Mouse (Mus musculus) kidney, postnatal 36 days (tissue): ENCODE measurements around the gene Clba1.

Experiments used
- DNase-seq, 2 experiments: peaks; one replicate each; pipeline ENCODE4 v3.0.0; 2021 to 2022; ENCODE audit warnings: mixed read lengths in 2 of 2

The Clba1 gene

GRCm38 (mm10) chr12:112851116-112851515, 42.4 kb downstream of the Clba1 start:
- no peak for DNase-seq

GRCm38 (mm10) chr12:112853050-112853729, 44.5 kb downstream of the Clba1 start:
- DNase-seq, result no peak

- DNase-seq, result no peak
Measured at GRCm38 (mm10) chr12:112854610-112855333, 46.0 kb downstream of the Clba1 start.

DNA sequence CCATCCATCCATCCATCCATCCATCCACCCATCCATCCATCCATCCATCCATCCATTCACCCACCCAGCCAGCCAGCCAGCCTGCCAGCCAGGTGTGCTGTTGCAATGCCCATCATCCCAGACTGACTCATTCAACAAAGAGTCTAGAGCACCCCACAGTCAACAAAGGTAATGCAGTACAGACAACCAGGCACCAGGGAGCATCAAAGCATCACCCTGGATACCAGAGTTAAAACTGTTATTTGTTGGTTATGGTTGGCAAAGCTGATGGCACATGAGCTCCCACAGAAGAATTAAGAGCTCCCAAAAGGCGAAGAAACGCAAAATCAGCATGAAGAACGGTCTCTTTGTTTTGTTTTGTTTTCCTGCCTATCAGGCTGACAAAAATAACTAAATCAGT, 47.6 kb downstream of the Clba1 start:
- no peak for DNase-seq

- DNase-seq, result no peak
Measured at GRCm38 (mm10) chr12:112857021-112857925, 48.5 kb downstream of the Clba1 start.

DNA sequence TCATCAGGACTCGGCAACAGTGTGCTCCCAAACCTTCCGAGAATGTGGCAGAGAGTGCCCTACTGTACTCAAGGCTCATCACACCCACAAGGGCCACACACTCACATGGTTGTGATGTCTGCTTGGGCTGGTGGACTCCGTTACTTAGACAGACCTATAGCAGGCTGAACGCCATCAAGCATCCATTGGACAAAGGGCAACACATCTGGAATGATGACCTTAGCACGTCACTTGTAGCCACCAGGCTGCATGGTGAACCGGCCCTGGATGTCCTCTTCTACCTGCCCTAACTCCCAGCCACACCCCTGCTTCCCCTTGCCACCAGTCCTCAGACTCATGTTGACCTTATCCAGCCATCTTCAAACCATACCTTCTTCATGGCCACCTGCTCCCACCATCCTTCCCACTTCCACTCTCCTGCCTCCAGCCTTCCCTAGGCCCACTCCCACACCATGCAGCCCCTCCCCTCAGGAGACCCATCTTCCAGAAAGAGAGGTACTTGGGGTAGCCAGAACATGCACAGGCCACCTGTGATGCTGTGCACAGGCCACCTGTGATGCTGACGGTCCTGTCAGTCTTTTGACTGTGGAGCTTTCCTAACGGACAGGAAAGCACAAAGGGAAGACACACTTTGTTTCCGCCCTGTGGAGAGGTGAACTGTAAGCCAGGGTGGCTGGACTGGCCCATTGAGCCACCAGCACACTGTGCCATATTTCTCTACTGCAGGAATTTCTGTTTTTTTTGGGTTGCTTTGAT, 50.0 kb downstream of the Clba1 start:
- no peak for DNase-seq

DNA sequence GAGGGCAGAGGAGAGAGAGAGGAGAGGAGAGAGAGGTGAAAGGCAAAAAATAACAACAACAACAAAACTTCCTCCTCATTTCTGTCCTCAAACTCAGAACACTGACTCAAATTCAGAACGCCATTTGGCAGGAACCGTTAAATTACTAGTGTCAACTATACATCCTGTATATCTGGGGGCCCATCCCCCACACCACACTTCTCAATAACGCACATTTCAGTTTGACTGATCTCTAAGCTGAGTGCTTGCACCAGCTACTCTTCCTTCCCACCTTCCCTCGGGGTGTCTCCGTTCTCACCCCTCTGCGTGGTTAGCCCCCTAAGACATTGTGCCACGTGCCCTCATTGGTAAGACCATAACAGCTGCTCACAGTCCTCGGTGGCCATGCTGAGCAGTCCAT, 51.2 kb downstream of the Clba1 start:
- DNase-seq, result no peak

DNA sequence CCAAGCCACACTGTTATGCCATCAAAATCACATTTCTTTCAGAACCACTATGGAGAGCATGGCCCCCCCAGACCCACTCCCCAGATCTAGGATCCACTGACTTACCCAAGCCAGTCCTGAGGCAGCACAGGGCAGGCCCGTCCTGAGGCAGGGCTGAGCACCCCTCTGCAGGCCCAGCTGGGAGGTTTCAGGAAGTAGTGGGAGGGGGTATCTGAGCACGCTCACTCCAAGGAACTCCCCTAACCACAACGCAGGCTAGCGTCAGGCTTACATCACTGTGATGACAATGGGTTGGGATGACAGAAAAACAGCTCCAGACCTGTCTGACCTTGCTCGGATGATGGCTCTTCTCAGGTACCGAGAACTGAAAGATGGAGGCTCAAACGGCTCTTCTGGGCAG, 52.0 kb downstream of the Clba1 start:
- no peak for DNase-seq

DNA sequence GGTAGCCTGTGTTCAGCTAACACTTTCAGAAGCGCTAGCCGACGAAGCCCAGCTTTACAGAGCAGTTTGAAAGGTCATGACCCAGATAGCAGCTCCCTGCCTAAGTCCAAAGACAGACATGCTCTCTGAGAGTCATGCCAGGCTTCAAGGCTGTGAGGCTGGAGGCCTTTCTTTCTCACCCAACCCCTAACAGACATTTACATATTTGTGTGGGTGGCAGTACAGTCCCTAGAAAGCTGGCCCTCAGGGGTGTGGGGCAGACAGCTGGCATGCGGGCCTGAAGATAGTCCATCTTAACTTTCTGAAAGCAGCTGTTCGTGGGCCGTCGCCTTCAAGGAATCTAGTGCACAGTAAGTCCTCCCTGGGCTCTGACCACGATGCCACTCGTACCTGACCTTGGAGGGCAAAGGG, 53.2 kb downstream of the Clba1 start:
- no peak for DNase-seq

DNA sequence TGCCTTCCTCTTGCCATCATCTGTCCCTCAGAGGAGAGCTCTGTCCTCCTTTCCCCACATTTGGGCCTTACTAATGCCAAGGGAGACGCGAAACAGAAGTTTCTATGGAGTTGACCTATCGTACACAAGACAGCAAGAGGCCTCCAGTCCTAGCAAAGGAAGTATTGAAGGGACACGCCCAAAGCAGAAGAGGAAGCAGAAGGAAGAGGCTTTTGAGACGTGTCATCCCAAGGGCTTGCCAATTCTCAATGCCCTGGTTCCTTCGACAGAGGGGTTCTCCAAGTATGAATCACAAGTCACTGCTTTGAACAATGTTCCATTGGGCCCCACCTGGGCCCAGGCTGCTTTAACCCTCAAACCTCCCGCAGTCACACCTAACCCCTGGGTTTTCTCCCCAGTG, 56.1 kb downstream of the Clba1 start:
- no peak for DNase-seq
